In the genomic region with DNA sequence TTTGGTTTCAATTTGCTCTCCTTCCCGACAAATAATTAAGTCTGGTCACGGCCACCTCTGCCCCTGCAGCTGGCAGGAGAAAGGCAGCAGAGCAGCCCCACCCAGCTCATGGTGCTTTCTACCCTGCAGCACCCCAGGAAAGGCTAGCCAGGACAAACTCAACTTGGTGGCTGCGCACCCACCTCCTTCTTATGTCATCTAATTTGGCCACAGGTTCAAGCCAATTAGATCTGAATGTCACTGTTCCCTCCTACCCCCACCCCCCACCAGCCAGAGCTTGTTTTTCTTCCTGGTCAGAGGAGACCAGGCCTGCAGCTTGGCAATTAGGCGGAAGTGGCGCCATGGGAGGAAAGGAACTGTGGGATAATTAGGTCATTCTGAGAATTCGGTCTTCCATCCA, we compare ENCODE assay signal across 10 mouse cellular contexts.
DNase-seq lines count a peak whose midpoint lies in the region; ATAC-seq and TF ChIP-seq lines count a peak whose summit lies in the region.
"Had no signal": no experiment of that assay in that cellular context is flagged by ENCODE, and none has a peak within 500 bp of the region (broad histone marks: within the 10 kb centered on the region; RNA-seq: fewer than 3 reads in every experiment).

No protein-coding gene starts in this region.

- no peaks in the 10 kb centered on the region for H3K27me3 ChIP-seq in limb, embryonic 11.5 days (ENCODE audit: control insufficient read depth, insufficient read depth, low read length)
- H3K27me3 ChIP-seq in intestine, embryonic 15.5 days (replicated peaks) = no peaks in the 10 kb centered on the region
- H3K27me3 ChIP-seq: heart, embryonic 13.5 days had no signal

- peaks cover 3% of the 10 kb centered on the region; the same call in 1 of the 2 replicates for H3K9me3 ChIP-seq in limb, embryonic 11.5 days (ENCODE audit: control insufficient read depth, low read length)
- no peaks in the 10 kb centered on the region for H3K9me3 ChIP-seq in intestine, embryonic 15.5 days

- H3K9ac ChIP-seq in limb, embryonic 11.5 days (ENCODE audit: low read length) = no peak overlapping the region
- no peak overlapping the region for H3K9ac ChIP-seq in intestine, embryonic 15.5 days
- H3K9ac ChIP-seq: heart, embryonic 13.5 days had no signal

- peak; percentile 15 for DNase-seq in gastrocnemius, adult 18-20 months (ENCODE audit: low spot score)
- DNase-seq in gastrocnemius, adult 8-10 months (ENCODE audit: low spot score in 2 of 2) = no peak
- peak; percentile 56 for DNase-seq in Muller cell, postnatal 12 days (ENCODE audit: inconsistent ontology term)
- DNase-seq in gastrocnemius, adult 2 months = peak; percentile 58
- DNase-seq in limb, embryonic 11.5 days (ENCODE audit: low spot score) = peak; percentile 65

- H3K27ac ChIP-seq in gastrocnemius, adult 2 months = peak overlapping the region; percentile 41; the same call in 1 of the 2 replicates
- peak overlapping the region; percentile 65; the same call in 1 of the 2 replicates for H3K27ac ChIP-seq in limb, embryonic 11.5 days (replicated peaks; ENCODE audit: low read depth, low read length)
- no peak overlapping the region for H3K27ac ChIP-seq in intestine, embryonic 15.5 days
- H3K27ac ChIP-seq: heart, embryonic 13.5 days had no signal

- no peak for TF ChIP-seq CTCF in gastrocnemius, adult 2 months (IDR thresholded peaks at IDR 0.05)

- peaks cover 2% of the 10 kb centered on the region; the same call in 1 of the 2 replicates for H3K36me3 ChIP-seq in limb, embryonic 11.5 days (ENCODE audit: control insufficient read depth, insufficient read depth, low read length)
- H3K36me3 ChIP-seq in intestine, embryonic 15.5 days = no peaks in the 10 kb centered on the region

- WGBS in limb, embryonic 11.5 days = 19% methylated on average over 6 of the region's 6 CpGs
- 80% methylated on average over 6 of the region's 6 CpGs for WGBS in intestine, embryonic 15.5 days

- intact Hi-C loops in gastrocnemius, adult 2 months (cut with DNase I) = no loop called here

- ATAC-seq in limb, embryonic 11.5 days (ENCODE audit: insufficient number of reproducible peaks, low FRiP score, low TSS enrichment, low read depth) = no peak
- ATAC-seq in activated CD4-positive, CD25-positive, alpha-beta regulatory T cell, adult 4 months = no peak
- ATAC-seq in frontal cortex, adult (ENCODE audit: low TSS enrichment) = no peak
- no peak for ATAC-seq in intestine, embryonic 15.5 days
- ATAC-seq: intestine, postnatal 0 days had no signal

- H3K4me1 ChIP-seq in limb, embryonic 11.5 days (ENCODE audit: control insufficient read depth, insufficient read depth, low read length) = peaks cover 14% of the 10 kb centered on the region
- no peaks in the 10 kb centered on the region for H3K4me1 ChIP-seq in intestine, embryonic 15.5 days (replicated peaks)

- peak overlapping the region; percentile 38 for H3K4me3 ChIP-seq in gastrocnemius, adult 2 months
- H3K4me3 ChIP-seq in limb, embryonic 11.5 days (ENCODE audit: low read depth, low read length) = no peak overlapping the region
- H3K4me3 ChIP-seq in intestine, embryonic 15.5 days (replicated peaks) = no peak overlapping the region
- H3K4me3 ChIP-seq: heart, embryonic 13.5 days had no signal

- H3K4me2 ChIP-seq in limb, embryonic 11.5 days (ENCODE audit: low read depth, severe bottlenecking) = peak overlapping the region; percentile 20; the same call in 1 of the 2 replicates
- H3K4me2 ChIP-seq in intestine, embryonic 15.5 days (replicated peaks) = no peak overlapping the region
- H3K4me2 ChIP-seq: heart, embryonic 13.5 days had no signal

Comparison
In these comparisons a context has a peak if more than half of its experiments do, and no peak if none do; other contexts are left out.
1. DNase-seq: peak in gastrocnemius, adult 18-20 months (single experiment), Muller cell, postnatal 12 days (single experiment), gastrocnemius, adult 2 months (single experiment) and limb, embryonic 11.5 days (single experiment); none in gastrocnemius, adult 8-10 months (0 of 2).